Mouse (Mus musculus): ENCODE measurements around the gene Tgm3.

GRCm38 (mm10) chr2:130058149-130058548 lies 46.0 kb downstream of the Tgm3 start:
- peak; percentile 64 for TF ChIP-seq CTCF (IDR thresholded peaks at IDR 0.05; ENCODE audit: low read depth)
- TF ChIP-seq EP300 (IDR thresholded peaks at IDR 0.05; ENCODE audit: low read depth) = no peak
